Mouse (Mus musculus): ENCODE data around the gene Srgap3.

- no peak for TF ChIP-seq GATA1 (IDR thresholded peaks at IDR 0.05; ENCODE audit: low read length)
- no peak for TF ChIP-seq TAL1 (IDR thresholded peaks at IDR 0.05; ENCODE audit: low read length)
Observed at GRCm38 (mm10) chr6:112752007-112752406, 195.1 kb downstream of the Srgap3 start.

All from erythroblast, embryonic 14.5 days (primary cell).